Mouse (Mus musculus) gastrocnemius, adult 8-10 months (tissue): ENCODE measurements around the gene 1700012B09Rik. TPM values are rescaled to one million over a fixed set of nuclear protein-coding genes. Genes with fewer than 3 reads are reported as not detected.
A peak's percentile ranks its signal among the peaks of the same experiment; 100 is the strongest.

Experiments used
- DNase-seq, 2 experiments: peaks; one replicate each; pipeline ENCODE4 v3.0.0; 2022; ENCODE audit warnings: low spot score in 2 of 2
- total RNA-seq, 4 experiments: library from RNA; stranded (reverse); gene quantifications; 2 replicates each; pipeline ENCODE4 v1.2.4; 2022

1700012B09Rik gene
- total RNA-seq = not detected

DNA sequence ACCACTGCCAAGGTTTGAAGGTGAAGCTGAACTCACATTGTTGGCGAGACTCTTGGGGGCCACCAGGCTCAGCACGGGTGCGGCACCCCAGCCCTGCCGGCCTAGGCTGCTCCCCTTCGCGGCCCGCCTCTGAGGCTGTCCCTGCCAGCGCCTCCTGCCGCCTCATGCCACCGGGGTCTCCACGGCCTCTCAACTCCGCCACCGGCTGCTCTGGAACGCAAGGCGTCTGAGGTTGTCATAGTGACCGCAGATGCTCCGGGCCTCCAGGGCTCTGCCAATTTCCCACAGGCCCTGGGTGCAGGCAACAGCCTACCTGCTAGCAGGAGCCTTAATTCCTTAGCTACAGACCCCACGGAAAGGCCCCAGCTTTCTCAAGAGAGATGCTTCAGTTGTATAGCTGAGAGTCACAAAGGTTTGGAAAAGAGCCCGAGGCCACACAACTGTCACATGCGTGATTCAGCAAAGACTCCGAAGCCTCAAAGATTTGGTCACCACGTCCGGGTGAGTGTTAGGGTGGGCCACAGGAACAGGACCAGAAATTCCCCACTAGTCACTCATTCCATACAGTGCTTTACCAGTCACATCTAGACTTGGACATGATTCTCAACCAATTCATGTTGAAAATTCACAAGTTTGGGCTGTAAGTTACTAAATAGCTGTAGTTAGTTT is at the start of gene 1700012B09Rik:
1700012B09Rik (minus strand) TSS at position 228 of the 669 bp plus-strand sequence.
- DNase-seq = no peak

GRCm38 (mm10) chr9:14810111-14810510 is 39.3 kb upstream of the 1700012B09Rik start:
- DNase-seq = no peak

GRCm38 (mm10) chr9:14806786-14807185 is 36.0 kb upstream of the 1700012B09Rik start:
- no peak for DNase-seq

GRCm38 (mm10) chr9:14805714-14806113 is 34.9 kb upstream of the 1700012B09Rik start:
- no peak for DNase-seq

GRCm38 (mm10) chr9:14787356-14787755 is 16.5 kb upstream of the 1700012B09Rik start:
- no peak for DNase-seq

DNA sequence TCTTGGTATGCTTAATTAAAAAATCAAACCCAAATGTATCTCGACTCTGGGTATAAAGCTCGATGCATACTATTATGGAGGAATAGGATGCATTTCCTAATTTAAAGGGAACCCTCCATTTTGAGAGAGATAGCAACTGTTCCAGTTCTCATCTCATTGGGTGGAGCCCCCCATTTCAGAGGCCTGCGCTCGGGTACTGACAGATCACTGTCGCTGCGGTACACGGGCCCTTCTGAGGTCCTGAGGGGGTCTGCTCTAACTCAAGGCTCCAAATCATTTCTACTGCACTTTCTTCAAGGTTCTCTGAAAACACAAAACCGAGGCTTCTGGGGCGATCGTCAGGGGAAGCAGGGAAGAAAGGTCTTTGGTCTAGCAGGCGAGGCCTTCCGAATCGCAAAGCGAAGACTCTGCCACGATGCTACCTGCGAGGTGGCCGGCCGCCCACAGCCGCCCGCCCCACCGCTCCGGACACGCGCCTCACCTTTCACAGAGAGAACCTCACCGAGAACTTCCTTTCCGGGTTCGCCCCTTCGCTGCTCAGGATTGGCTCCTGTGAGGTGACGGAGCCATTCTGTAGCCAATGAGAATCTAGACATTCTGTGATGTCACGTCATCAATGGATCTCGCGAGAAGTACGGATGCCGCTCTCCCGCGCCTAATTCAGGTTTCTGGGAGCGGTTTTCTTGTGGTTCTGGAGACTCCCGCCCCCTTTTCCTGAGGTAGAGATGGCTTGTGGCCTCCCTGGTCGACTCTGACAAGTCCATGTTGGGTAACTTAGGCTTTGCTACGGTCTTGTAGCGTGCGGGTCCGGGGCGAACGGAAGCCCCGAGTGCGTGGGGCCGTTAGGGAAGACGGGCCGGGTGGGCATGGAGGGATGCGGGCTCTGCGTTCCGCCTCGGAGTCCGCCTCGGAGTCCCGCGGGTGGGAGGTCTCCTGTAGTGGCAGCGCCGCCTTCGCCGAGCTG is 13.5 kb upstream of the 1700012B09Rik start, which contains the start of the genes Mre11a and Ankrd49:
Mre11a (plus strand) TSS at position 616 of the 964 bp plus-strand sequence.
Ankrd49 (minus strand) TSS at position 818 of the 964 bp plus-strand sequence.
- DNase-seq = peak; percentile 83 to 85

GRCm38 (mm10) chr9:14778341-14778740 is 7.5 kb upstream of the 1700012B09Rik start:
- DNase-seq = no peak

DNA sequence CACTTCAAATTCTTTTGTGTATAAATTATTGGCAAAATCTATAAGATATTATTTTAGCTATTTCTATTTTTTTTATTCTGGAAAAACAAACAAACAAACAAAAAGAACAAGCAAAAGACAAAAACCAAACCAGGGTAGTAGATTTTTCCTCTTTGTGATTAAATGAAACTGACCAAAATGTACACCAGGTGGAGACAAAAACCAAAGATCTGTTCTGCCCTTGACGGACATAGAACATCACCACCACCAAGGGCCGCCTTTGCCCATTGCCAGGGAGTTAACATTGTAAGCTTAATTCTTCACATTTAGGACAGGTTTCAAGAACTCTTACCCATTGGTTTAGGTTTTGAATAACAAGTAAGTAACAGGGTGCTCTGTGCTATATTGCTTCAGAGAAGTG is 3.0 kb upstream of the 1700012B09Rik start:
- DNase-seq = no peak

DNA sequence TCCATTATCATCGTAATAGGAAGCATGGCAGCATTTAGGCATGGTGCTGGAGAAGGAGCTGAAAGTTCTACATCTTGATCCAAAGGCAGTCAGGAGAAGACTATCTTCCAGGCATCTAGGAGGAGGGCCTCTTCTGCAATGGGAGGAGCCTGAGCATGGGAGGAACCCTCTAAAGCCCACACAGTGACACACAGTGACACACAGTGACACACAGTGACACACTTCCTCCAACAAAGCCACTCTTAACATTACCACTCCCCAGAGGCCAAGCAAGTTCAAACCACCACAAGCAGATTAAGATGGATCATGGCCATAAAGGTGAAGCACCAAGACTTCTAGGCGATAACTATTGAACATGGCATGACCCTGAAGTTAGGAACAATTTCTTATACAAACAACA is 1.2 kb upstream of the 1700012B09Rik start:
- no peak for DNase-seq

- DNase-seq = no peak
These were observed 1.0 kb downstream of the 1700012B09Rik start for GRCm38 (mm10) chr9:14769811-14770210.

- no peak for DNase-seq
These were observed 6.1 kb downstream of the 1700012B09Rik start for GRCm38 (mm10) chr9:14764765-14765164.

DNA sequence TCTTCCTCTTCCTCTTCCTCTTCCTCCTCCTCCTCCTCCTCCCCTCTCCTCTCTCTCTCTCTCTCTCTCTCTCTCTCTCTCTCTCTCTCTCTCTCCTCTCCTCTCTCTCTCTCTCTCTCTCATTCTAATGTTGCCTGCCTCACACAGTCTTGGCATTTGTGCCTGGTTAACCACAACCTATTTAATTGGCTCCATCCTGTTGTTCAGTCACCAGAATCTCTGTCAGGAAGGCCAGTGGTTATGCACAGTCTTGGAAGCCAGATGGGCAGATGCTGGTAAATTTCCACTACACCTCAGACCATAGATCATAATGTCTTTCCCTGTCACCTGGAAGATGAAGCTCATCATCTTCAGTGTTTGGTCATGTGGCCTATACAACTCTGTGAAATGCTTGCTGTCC is 11.6 kb downstream of the 1700012B09Rik start:
- no peak for DNase-seq

DNA sequence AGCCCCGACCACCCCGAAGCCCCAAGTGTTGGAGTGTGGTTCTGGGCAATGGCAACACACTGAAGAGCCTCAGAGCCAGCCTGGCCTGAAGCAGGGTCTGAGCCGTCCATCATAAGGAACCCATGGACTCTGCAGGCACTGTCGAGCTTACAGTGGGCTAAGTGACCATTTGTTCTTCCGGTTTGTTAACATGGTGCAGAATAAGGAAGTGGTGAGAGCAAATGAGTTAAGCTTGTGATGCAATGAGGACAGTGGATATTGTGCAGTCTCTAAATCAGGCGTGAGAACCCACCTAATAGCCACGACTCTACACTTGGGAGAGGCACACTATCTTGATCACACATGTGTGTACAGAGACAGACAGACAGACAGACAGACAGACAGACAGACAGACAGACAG is 12.2 kb downstream of the 1700012B09Rik start:
- DNase-seq = no peak

DNA sequence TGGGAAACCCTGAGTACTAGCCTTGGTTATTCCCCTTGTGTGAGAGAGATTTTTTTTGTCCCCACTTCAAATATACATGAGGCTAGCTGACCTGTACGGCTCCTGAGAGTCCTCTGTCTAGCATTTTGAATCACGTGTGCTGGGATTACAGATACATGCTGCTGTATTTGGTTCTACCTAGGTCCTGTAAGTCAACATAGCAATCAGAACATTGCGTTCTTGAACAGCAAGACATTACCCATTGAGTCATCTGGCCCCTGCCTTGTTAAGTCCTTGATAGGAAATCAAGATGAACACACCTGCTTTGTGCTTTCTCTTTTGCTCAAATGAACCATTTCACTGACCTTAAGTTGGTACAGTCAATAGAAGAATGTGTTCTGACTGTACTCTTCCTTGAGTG is 16.4 kb downstream of the 1700012B09Rik start:
- no peak for DNase-seq

DNA sequence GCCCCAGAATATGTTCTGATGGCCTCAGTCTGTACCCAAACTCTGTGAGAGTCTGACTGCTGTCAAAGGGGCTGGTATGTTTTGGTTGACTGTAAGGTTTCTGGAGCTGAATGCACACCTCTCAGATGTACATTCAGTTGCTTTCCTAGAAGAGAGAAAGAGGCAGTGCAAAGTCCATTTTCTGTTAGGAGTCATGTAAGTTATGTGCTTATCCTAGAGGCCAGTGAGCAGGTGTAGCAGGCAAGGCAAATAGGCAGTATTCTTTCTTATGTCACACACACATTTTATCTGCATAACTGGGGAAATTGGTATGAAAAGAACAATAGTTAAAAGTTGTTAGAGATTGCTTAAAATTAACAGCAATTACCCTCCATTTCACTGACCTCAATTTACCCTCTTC is 16.9 kb downstream of the 1700012B09Rik start:
- no peak for DNase-seq

- DNase-seq = peak; percentile 5 to 20
These were observed 18.8 kb downstream of the 1700012B09Rik start, which contains the start of gene Fut4 for GRCm38 (mm10) chr9:14752001-14752522. Gene Fut4 (minus strand): TSS chr9:14752393.

DNA sequence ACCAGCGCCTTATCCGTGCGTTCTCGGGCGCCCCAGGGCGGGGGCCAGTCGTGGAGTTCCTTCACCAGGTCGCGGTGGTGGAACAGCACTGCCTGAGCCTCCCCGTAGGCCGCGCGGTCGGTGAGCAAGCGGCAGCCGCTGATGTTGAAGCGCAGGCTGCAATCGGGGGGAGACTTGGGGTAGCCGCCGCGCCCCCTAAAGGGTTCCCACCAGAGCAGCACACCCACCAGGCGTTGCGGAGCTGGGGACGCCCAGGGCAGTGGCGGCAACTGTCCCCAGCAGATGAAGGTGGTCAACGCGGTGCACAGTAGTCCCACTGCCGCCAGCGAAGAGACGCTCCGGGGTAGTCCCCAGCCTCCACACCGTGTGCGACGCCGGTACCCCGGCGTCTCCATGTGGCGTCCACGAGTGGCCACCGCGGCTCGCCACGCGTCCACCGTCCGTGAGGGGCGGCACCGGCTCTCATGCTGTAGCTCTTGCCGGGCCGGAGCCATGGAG is 19.3 kb downstream of the 1700012B09Rik start:
- DNase-seq = no peak

- DNase-seq = no peak
These were observed 19.8 kb downstream of the 1700012B09Rik start for GRCm38 (mm10) chr9:14750901-14751502.

DNA sequence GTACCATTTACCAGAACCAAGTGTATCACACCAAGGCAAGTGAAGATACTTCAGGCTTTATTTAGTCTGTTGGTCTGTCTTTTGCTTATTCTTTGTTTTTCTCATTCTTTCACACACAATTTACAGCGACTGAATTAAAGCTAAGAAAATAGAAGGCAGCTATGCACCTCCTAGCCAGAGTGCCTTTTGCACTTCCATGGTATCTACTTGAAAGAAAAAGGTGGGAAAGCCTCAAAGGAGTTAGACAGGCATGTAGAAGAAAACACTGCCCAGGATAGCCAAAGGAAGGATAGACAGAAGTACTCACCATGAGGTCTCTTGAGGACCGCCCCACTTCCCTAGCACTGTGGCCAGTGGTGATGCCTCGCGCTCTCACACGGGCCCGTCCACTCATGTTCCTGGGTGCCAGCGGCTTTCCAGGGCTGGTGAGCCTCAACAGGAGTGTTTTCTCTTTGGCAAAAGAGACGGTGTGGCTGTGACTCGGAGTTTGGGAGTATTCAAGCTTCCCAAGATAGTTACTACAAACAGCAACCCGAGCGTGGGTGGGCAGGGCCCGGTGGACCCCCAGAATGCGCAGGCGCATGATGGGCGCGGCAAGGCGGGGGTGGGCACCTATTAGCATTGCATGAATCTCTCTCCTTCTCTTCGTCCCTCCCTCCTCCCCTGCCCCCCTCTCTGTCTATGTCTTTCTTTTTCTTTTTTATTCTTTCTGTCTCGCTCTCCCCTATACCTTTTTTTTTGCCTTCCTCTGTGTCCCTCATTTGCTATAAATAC is 30.5 kb downstream of the 1700012B09Rik start, which contains the start of gene Piwil4:
Piwil4 (minus strand) TSS at position 583 of the 774 bp plus-strand sequence.
- no peak for DNase-seq

GRCm38 (mm10) chr9:14739498-14740150 is 31.2 kb downstream of the 1700012B09Rik start:
- DNase-seq = no peak
